Mouse (Mus musculus): ENCODE results near the gene Gng10. TPM values are rescaled to one million over a fixed set of nuclear protein-coding genes. Genes with fewer than 3 reads are reported as not detected.

Gng10 gene
- polyA plus RNA-seq, 1 experiment = 39.2 TPM

GRCm38 (mm10) chr4:59003806-59004200 lies 31.1 kb upstream of the Gng10 start:
- Histone ChIP-seq H3K27ac (replicated peaks; ENCODE audit: low read depth, low read length) (0 out of 2 replicates have a peak overlapping the region, but pooled peaks have one; percentile 11), H3K4me3 (ENCODE audit: insufficient read depth, low read depth, low read length) (peak overlapping the region; percentile 81), H3K4me1 (ENCODE audit: control insufficient read depth, insufficient read depth, insufficient read length, low read length) (peaks cover 14% of the 10 kb centered on the region)

- Histone ChIP-seq H3K4me1 (ENCODE audit: control insufficient read depth, insufficient read depth, insufficient read length, low read length) (peaks cover 22% of the 10 kb centered on the region), H3K27ac (replicated peaks; ENCODE audit: low read depth, low read length) (0 out of 2 replicates have a peak overlapping the region, but pooled peaks have one; percentile 23), H3K4me3 (ENCODE audit: insufficient read depth, low read depth, low read length) (no peak overlapping the region)
Measured at GRCm38 (mm10) chr4:59006211-59006610, 28.7 kb upstream of the Gng10 start.

- H3K27ac ChIP-seq (replicated peaks; ENCODE audit: low read depth, low read length) = peak overlapping the region; percentile 69
- 0 out of 2 replicates have a peak overlapping the region, but pooled peaks have one; percentile 7 for H3K4me3 ChIP-seq (ENCODE audit: insufficient read depth, low read depth, low read length)
- H3K4me1 ChIP-seq (ENCODE audit: control insufficient read depth, insufficient read depth, insufficient read length, low read length) = peaks cover 22% of the 10 kb centered on the region
Measured at GRCm38 (mm10) chr4:59007016-59007415, 27.9 kb upstream of the Gng10 start.

- H3K27ac ChIP-seq (replicated peaks; ENCODE audit: low read depth, low read length) = no peak overlapping the region
- H3K4me1 ChIP-seq (ENCODE audit: control insufficient read depth, insufficient read depth, insufficient read length, low read length) = peaks cover 22% of the 10 kb centered on the region
- no peak overlapping the region for H3K4me3 ChIP-seq (ENCODE audit: insufficient read depth, low read depth, low read length)
Measured at GRCm38 (mm10) chr4:59007974-59008373, 26.9 kb upstream of the Gng10 start.

DNA sequence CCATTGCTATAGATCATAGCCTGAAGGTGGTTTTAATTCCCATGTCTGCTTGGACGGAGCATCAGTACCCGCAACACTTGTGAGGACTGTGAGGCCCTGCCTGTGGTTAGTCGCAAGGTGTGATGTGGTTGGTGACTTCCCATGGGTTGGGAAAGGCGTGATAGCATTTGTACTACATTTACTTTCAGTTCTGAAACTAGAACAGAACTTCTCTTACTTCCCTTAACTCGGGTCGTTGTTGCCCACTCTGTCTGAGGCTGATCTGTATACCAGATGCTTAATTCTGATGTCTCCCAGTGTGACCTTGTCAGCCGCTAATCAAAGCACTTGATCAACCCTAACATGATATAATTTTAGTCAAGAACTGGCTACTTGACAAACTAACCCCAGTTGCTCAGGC lies 25.7 kb upstream of the Gng10 start:
- Histone ChIP-seq H3K4me3 (ENCODE audit: insufficient read depth, low read depth, low read length) (no peak overlapping the region), H3K4me1 (ENCODE audit: control insufficient read depth, insufficient read depth, insufficient read length, low read length) (peaks cover 22% of the 10 kb centered on the region), H3K27ac (replicated peaks; ENCODE audit: low read depth, low read length) (no peak overlapping the region)

DNA sequence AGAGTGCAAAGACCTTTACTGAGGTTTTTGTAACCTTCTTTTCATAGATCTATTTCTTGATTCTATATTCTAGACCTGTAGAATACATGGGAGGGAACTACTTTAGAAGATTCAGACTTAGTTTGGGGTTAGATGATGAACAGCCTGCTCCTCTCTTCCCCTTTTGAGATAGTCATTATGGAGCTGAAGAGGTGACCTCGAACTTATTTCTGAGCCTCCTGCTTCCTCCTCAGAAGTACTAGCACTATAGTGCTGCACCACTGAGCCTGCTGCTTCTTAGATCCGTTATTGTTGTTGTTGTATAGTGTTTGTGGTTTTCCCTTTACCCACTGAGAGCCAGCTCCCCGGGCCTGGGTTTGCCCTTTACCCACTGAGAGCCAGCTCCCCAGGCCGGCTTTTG lies 25.2 kb upstream of the Gng10 start:
- Histone ChIP-seq H3K4me3 (ENCODE audit: insufficient read depth, low read depth, low read length) (no peak overlapping the region), H3K27ac (replicated peaks; ENCODE audit: low read depth, low read length) (no peak overlapping the region; the same call in 1 of the 2 replicates), H3K4me1 (ENCODE audit: control insufficient read depth, insufficient read depth, insufficient read length, low read length) (peaks cover 20% of the 10 kb centered on the region)

DNA sequence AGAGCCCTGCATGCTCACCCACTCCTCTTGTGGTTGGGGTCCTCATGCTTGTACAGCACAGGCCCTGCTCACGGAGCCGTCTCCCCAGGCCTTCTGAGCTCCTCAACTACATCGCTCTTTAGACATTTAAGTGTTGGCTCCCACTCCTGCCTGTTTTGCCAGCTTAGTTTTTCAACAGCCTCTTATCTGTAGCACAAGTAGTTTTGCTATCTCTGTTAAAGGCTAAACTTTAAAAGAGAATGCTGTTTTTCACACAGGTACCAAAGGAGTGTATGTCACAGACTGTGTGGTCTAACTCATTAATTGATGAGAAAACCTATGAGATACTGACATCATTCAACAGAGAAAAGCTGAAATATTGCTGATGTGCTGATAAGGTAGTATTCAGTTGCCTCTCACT lies 23.4 kb upstream of the Gng10 start:
- H3K27ac ChIP-seq (replicated peaks; ENCODE audit: low read depth, low read length) = no peak overlapping the region
- H3K4me1 ChIP-seq (ENCODE audit: control insufficient read depth, insufficient read depth, insufficient read length, low read length) = peaks cover 16% of the 10 kb centered on the region; the same call in 1 of the 2 replicates
- no peak overlapping the region for H3K4me3 ChIP-seq (ENCODE audit: insufficient read depth, low read depth, low read length)

GRCm38 (mm10) chr4:59015181-59015580 lies 19.7 kb upstream of the Gng10 start:
- Histone ChIP-seq H3K4me1 (ENCODE audit: control insufficient read depth, insufficient read depth, insufficient read length, low read length) (peaks cover 4% of the 10 kb centered on the region; the same call in 1 of the 2 replicates), H3K27ac (replicated peaks; ENCODE audit: low read depth, low read length) (peak overlapping the region; percentile 19; the same call in 1 of the 2 replicates), H3K4me3 (ENCODE audit: insufficient read depth, low read depth, low read length) (no peak overlapping the region)

- no peak overlapping the region for H3K4me3 ChIP-seq (ENCODE audit: insufficient read depth, low read depth, low read length)
- H3K4me1 ChIP-seq (ENCODE audit: control insufficient read depth, insufficient read depth, insufficient read length, low read length) = peaks cover 3% of the 10 kb centered on the region; the same call in 1 of the 2 replicates
- no peak overlapping the region for H3K27ac ChIP-seq (replicated peaks; ENCODE audit: low read depth, low read length)
Measured at GRCm38 (mm10) chr4:59016922-59017321, 18.0 kb upstream of the Gng10 start.

DNA sequence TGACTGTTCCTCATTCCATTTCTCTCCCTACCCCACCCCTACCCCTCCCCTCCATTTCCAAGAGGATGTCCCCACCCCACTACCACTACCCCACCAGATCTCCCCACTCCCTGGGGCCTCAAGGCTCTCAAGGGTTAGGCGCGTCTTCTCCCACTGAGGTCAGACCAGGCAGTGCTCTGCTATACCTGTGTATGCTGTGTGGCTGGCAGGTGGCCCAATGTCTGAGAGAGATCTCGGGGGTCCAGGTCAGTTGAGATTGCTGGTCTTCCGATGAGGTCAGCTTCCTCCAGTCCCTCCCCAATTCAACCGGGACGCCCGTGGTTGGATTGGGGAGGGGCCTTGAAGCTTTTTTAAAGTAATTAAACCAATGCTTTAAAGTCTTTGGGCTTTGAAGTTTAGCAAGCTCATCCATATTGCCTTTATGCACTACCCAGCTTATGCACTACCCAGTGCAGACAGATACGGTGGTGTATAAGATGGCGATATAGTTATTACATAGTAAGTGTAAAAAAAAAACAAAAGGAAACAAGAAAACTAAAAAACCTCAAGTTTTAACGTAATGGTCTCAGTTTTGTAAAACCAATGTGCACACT lies 467 bp upstream of the Gng10 start:
- Histone ChIP-seq H3K27ac (replicated peaks; ENCODE audit: low read depth, low read length) (no peak overlapping the region), H3K4me3 (ENCODE audit: insufficient read depth, low read depth, low read length) (peak overlapping the region; percentile 69), H3K4me1 (ENCODE audit: control insufficient read depth, insufficient read depth, insufficient read length, low read length) (peaks cover 3% of the 10 kb centered on the region; the same call in 1 of the 2 replicates)

GRCm38 (mm10) chr4:59035786-59036350 lies 980 bp downstream of the Gng10 start:
- H3K4me3 ChIP-seq (ENCODE audit: insufficient read depth, low read depth, low read length) = peak overlapping the region; percentile 69
- no peak overlapping the region for H3K27ac ChIP-seq (replicated peaks; ENCODE audit: low read depth, low read length)
- H3K4me1 ChIP-seq (ENCODE audit: control insufficient read depth, insufficient read depth, insufficient read length, low read length) = peaks cover 3% of the 10 kb centered on the region; the same call in 1 of the 2 replicates

DNA sequence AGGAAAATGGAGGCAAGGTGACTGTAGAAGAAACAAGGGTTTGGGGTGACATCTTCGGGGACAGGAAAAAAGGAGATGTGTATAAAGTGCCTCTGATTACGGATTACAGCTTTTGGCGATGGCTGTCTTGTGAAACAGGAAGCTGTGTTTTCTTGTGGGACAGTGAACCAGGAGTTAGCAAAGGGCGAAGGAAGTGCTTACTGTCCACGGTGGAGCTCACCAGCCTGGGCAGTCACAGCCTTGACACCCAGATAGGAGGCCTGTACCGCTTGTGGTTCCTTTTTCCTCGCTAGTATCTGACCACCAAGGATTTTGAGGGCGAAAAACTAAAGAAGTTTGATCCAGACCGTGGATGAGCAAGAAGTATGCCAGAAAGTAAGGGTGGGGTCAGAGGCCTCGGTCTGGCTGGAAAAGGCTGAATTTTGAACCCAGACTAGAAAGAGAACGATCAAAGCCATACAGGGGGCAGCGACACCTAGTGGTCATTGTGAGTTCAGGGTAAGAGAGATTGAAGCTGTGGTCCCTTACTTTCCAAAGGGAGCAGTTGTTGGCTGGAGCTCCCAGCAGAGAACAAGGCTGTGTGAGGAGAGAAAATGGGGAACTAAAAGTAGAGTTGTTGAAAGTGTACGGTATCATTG lies 1.7 kb downstream of the Gng10 start:
- peaks cover 3% of the 10 kb centered on the region; the same call in 1 of the 2 replicates for H3K4me1 ChIP-seq (ENCODE audit: control insufficient read depth, insufficient read depth, insufficient read length, low read length)
- H3K4me3 ChIP-seq (ENCODE audit: insufficient read depth, low read depth, low read length) = peak overlapping the region; percentile 19; the same call in 1 of the 2 replicates
- no peak overlapping the region for H3K27ac ChIP-seq (replicated peaks; ENCODE audit: low read depth, low read length)

- Histone ChIP-seq H3K4me1 (ENCODE audit: control insufficient read depth, insufficient read depth, insufficient read length, low read length) (peaks cover 3% of the 10 kb centered on the region; the same call in 1 of the 2 replicates), H3K4me3 (ENCODE audit: insufficient read depth, low read depth, low read length) (no peak overlapping the region), H3K27ac (replicated peaks; ENCODE audit: low read depth, low read length) (no peak overlapping the region)
Measured at GRCm38 (mm10) chr4:59037525-59037924, 2.6 kb downstream of the Gng10 start.

DNA sequence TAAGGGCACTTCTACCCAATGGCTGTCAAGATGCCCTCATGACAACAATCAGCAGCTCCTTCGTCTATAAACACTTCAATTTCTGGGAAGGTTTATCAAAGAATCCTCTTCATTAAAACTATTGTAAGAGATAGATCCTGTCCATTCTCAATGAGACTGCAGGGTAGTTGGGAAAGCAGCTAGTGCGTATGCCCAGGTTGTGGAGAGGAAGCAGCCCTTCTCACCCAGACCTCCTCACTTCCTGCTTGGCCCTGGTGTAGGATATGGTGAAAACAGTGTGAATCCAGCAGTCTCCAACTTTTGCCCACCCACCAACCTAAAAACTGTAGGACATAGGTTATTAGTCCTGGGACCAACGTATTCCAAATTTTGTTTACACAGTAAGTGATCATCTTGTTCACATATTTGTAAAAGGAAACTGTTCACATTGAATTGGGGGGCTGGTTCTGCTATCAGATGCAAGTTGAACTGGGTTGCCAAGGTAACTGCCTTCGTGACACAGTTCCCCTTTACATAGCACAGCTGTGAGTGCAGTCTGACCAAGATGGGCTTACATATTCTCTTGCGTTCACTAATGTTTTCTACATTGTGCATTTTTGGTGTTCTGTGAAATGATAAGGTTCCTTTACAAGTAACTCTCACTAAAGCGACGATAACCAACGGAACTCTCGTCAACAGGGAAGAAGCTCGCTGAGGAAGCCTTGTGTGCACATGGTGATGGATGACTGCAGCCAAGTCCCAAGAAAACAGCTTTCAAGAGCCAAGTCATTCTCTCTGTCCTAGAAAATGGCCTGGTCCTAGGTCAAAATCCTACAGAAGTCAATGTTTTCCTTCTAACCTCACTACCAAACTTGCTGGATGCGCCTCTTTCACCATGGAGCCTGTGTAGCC lies 5.8 kb downstream of the Gng10 start:
- Histone ChIP-seq H3K4me3 (ENCODE audit: insufficient read depth, low read depth, low read length) (no peak overlapping the region), H3K4me1 (ENCODE audit: control insufficient read depth, insufficient read depth, insufficient read length, low read length) (peaks cover 2% of the 10 kb centered on the region; the same call in 1 of the 2 replicates), H3K27ac (replicated peaks; ENCODE audit: low read depth, low read length) (no peak overlapping the region)

GRCm38 (mm10) chr4:59043074-59043473 lies 8.2 kb downstream of the Gng10 start:
- Histone ChIP-seq H3K4me1 (ENCODE audit: control insufficient read depth, insufficient read depth, insufficient read length, low read length) (no peaks in the 10 kb centered on the region), H3K4me3 (ENCODE audit: insufficient read depth, low read depth, low read length) (no peak overlapping the region), H3K27ac (replicated peaks; ENCODE audit: low read depth, low read length) (no peak overlapping the region)

Measured in brown adipose tissue, adult 24 weeks (tissue).